Mouse (Mus musculus) stomach, adult 2 months (tissue): ENCODE results near the gene Gm28102. TPM values are rescaled to one million over a fixed set of nuclear protein-coding genes. Genes with fewer than 3 reads are reported as not detected.

Experiments used
- polyA plus RNA-seq: library from polyadenylated mRNA; depleted of rRNA; stranded (reverse); fragments of >200 nt; gene quantifications from 2 replicates; pipeline ENCODE4 v1.2.3, GENCODE M21; 2012; rRNA removed

The Gm28102 gene
- polyA plus RNA-seq: not detected in 2 replicates

DNA sequence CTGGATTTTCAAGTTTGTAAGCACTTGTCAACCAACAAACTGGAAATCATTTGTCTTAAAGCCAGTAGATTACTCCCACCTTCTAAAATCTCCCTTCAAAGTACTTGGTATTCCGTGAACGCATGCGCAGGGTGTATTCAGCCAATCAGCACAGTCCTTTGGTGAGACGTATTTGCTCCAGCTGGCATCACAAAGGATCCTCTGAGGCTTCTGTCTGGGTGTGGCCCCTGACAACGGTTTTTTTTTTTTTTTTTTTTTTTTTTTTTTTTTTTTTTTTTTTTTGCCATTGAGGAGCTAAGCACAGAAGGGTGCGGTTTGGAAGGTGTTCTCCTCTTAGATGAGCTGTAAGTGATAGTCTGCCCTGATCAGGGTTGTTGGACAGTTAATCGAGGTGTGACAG lies at the start of gene Gm28102:
Gm28102 (plus strand) TSS at position 301 of the 400 bp plus-strand sequence.

